Mouse (Mus musculus) embryo, embryonic 11 days (tissue): ENCODE measurements around the gene Qrich2.

Experiments
- DNase-seq: peaks from one replicate; pipeline ENCODE4 v3.0.0-alpha.2; 2015

Gene Qrich2

DNA sequence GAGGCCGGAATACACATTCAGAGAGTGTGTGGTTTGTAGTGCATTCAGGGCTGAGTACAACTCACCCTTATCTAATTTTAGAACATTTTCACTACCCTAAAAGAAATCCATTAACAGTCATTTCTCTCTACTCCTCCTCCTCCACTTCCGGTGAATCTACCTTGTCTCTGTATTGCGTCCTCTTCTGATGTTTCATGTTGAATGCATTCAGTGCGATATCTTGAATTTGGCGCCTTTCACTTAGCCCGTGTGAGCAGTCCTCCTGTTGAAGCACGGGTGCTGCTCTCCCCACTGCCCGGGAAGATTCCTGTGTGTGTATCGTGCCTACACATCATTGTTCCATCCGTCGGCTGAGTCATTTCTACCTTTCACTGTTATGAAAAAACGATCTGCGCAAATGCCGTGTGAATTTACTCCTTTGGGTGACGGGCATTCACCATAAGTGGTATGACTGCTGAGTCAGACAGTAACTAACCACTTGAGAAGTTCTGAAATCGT, 59.8 kb downstream of the Qrich2 start:
- DNase-seq, result no peak

- DNase-seq, result no peak
These were observed 60.4 kb downstream of the Qrich2 start for GRCm38 (mm10) chr11:116405601-116406000.

GRCm38 (mm10) chr11:116400560-116400959, 65.5 kb downstream of the Qrich2 start:
- DNase-seq, result no peak

- DNase-seq, result no peak
These were observed 67.7 kb downstream of the Qrich2 start for GRCm38 (mm10) chr11:116398348-116398677.

DNA sequence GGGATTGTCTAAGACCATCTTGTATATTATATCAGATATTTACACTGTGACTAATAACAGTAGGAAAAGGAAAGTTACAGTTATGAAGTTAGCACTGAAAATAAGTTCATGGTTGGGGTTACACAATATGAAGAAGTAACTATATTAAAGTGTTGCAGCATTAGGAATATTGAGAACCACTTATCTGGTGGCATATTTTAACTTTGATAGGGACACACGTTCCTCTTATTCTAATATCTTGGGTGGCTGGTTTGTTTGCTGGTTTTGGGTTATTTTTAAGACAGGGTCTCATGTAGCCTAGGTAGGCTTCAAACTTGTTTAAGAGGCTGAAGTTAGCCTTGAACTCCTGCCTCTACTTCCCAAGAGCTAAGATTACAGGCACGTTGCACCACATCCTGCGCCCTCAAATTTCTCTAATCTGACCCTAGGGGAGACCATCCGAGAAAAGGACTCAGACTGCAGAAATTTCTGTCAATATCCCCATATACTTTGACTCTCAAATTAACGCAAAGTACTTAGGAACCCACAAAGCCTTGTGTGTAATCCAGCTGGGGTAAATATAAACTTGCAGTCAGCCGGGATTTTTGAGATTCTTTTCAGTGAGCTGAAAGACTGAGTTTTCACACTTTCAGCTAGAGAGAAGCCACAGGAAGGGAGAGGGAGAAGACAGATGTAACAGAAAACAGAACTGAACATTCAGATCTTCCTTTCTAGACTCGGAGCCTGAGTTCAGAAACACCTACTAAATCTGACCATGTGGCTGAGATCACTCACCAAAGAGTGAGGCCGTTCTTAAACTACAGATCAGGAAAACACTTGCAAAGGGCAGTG, 68.3 kb downstream of the Qrich2 start:
- no peak for DNase-seq

DNA sequence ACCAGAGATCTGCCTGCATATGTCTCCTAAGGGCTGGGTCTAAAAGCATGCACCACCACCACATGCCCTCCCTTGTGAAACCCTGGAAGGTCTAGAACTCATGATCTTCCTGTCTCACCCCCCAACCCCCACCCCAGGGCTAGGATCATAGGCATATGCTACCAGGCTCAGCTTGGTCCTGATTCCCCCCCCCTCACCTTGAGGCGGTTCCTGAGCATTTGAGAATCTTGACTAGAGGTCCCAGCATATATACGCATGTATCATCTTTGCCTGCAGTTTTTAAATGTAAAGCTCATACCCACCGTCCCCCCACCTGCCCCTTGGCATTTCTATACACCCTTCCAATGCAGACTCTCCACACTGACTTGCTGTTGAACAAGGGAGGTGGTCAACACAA, 69.1 kb downstream of the Qrich2 start:
- no peak for DNase-seq

DNA sequence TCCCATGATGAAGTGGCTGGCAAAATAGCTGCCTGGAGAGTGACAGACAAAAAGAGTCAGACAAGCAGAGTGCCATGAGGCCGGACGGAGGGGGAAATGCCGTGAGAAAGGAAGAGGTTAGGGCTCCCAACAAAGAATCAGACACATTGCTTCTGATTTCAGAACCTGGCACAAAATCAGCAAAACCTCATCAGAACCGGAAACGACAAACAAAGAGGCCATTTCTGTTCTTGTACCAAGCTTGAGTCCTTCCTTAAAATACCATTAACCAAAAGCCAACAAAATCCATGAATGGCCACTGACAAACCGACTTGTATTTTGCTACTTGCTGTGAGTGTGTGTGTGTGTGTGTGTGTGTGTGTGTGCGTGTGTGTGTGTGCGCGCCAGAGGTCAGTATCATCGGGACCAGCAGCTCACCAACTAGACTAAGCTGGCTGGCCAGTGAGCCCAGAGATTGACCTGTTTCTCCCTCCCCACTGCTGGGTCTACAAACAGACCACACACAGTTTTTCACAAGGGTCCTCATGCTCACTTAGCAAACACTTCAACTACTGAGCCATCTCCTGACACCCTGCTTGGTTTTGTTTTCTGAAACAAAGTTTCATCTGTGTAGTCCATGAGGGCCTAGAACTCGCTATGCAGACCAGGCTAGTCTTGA, 69.6 kb downstream of the Qrich2 start:
- no peak for DNase-seq

DNA sequence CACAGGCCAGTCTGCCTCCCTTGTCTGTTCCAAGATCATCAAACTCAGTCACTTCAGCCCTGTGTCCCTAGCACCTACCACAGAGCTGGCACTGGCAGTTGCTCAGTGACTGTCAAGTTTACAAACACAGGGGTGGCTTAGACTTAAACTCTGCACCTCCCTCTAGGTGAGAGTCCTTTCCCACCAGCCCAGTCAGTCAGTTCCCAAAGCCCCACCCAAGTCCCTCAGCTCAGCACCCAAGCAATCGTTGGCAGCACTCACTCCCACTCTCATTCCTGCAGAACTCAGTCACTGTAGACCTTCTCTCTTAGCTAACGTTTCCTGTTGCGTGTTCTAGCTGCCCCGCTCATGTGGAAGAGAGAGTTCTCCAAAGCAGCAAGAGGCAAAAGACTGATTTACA, 71.3 kb downstream of the Qrich2 start:
- DNase-seq, result no peak
